Mouse (Mus musculus) spleen, postnatal 36 days (tissue): ENCODE data around the gene Mst1.
A peak's percentile ranks its signal among the peaks of the same experiment; 100 is the strongest.

Experiments
- DNase-seq, 2 experiments: peaks; one replicate each; pipeline ENCODE4 v3.0.0; 2022; ENCODE audit warnings: low spot score in 2 of 2, mixed read lengths in 1 of 2

Mst1 gene

GRCm38 (mm10) chr9:108095518-108095917 lies 15.3 kb downstream of the Mst1 start:
- DNase-seq = peak; percentile 55 to 65

DNA sequence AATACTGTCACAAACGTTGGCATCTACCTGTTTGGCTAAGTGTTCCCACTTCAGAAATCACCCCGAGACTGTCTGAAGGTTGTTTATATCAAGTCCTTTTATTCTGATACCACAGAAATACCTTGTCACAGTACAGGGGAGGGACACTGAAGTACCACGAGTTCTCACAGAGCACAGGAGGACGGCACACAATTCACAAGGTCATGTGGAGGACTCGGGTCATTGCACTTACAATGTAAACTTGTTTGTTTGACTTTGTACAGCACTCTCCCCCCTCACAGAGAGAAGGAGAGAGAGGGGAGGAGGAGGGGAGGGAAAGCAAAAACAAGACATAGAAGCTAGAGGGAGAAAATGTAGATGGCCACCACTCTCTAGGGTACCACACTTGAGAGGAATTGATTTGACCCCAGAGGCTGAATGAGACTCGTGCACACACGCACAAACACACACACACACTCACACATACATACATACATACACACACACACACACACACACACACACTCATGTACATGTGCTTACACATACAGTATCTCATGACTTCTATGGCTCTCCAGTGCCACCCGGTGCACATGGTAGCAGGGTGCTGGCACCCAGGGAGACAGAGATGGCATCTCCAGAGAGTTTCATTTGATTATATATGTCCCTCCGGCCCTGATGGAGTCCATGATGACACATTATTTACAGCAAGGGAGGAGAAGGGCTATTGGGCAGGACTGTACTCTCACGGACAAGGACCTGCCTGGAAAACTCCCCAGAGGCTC lies 15.9 kb downstream of the Mst1 start:
- no peak for DNase-seq

- DNase-seq = no peak
Observed at GRCm38 (mm10) chr9:108099619-108100018, 19.4 kb downstream of the Mst1 start.

GRCm38 (mm10) chr9:108104766-108105548 lies 24.7 kb downstream of the Mst1 start:
- DNase-seq = no peak

DNA sequence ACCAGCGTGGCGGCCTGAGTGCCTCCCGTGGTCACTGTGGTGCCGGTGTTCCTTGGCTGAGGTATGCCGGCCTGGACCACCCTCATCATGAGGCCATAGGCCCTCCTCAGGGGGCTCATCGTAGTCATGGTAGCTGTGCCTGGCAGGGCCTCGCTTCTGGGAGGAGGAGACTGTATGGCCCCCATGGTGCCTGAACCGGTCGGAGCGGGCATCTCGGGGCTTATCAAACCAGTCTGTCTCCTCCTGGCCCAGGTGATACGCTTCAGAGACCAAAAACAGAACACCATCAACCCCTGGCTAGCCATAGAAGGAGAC lies 25.3 kb downstream of the Mst1 start:
- no peak for DNase-seq

DNA sequence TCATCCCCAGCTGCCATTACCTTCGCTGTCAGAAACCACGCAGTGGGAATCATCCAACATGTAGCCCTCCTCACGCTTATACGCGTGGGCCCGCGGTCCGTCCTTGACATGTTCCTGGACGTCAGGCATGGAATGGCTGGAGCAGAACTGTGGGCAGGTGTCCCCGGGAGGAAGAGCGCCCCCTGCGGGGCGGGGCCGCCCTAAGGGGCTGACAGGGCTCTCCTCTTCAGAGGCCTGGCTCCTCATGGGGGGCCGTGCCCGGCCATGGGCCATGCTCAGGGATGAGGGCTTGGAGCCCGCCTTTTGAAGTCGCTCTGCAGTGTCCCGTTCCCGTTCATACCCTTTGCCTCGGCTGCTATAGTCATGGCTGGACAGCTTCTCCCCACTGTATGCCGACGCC lies 25.9 kb downstream of the Mst1 start:
- no peak for DNase-seq

- DNase-seq = no peak
Observed at GRCm38 (mm10) chr9:108107867-108108266, 27.6 kb downstream of the Mst1 start.

DNA sequence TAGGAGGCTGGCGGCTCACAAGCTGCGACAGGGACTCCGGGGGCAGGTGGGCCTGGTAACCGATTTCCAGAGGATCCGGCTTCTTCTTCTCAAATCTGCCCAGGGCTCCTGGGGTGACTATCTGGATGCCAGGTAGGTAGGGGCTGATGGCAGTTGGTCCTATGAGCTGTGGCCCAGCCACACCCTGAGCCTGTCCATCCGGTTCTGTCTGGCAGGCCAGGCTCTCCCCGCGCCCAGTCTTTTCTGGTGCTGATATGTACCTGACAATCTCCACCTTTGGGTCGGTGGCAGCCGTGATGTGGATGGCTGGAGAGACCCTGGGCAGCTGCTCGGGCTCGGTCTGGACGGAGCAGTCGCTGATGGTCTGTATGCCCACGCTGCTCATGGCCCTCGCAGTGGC lies 29.9 kb downstream of the Mst1 start:
- DNase-seq = no peak

DNA sequence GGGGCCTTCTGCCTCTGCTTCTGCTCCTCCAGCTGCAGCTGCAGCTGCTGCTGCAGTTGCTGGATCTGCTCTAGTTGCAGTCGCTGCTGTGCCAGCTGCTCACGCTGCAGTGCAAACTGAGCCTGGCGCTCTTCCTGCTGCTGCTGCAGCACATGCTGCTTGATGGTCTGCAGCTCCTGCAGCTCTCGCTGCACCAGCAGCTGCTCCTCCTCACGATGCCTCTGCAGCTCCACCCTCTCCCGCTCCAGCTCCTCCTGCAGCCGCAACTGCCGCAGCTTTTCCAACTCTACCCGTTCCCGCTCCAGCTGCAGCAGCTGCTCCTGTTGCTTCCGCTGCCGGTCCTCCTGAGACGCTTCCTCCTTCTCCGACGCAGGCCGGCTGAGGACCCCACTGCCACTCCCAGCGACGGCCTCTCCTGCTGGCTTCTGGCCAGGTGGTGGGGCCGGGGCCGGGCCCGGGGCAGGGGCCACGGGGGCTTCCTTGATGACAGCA lies 30.9 kb downstream of the Mst1 start:
- no peak for DNase-seq

- no peak for DNase-seq
Observed at GRCm38 (mm10) chr9:108111593-108112121, 31.4 kb downstream of the Mst1 start.

- DNase-seq = no peak
Observed at GRCm38 (mm10) chr9:108112719-108113340, 32.6 kb downstream of the Mst1 start.

GRCm38 (mm10) chr9:108115290-108116077 lies 35.2 kb downstream of the Mst1 start:
- no peak for DNase-seq

DNA sequence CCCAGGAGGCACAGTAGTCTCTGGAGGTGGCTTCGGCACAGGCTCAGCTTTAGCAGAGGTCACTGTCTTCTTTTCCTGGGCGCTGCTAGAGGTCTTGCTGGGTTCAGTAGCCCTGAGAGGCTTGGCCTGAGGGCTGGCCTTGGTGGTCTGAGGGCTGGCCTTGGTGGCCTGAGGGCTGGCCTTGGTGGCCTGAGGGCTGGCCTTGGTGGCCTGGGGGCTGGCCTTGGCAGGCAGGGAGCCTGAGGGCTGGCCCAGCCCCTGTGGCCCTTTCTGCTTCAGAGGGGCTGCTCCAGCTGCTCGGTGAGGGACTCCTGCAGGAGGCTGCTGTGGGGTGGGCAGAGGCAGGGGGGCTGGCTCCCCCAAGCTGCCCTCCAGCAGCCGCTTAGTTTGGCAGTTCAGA lies 36.9 kb downstream of the Mst1 start:
- no peak for DNase-seq

DNA sequence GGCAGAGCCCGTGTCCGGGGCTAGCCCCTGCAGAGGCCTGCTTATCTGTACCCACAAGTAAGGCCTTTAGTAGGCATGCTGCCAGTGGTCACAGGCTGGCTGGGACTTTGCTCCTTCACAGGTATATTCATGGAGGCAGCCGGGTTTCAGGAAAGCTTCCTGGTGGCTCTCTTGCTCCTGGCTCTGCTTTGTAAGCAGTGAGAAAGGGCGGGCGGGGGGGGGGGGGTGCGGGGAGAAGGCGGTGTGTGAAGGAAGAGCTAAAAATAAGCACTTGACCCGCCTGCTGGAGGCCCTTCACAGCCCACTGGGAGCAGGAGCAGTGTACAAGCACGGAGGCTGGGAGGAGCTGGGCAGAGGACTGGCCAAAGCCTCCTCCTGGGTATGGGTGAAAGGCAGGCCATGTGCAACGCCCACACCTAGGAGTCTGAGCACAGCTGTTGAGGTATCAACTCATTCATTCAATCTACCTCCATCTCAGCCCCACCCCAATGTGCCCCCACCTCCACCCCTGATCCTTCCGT lies 39.7 kb downstream of the Mst1 start:
- no peak for DNase-seq

DNA sequence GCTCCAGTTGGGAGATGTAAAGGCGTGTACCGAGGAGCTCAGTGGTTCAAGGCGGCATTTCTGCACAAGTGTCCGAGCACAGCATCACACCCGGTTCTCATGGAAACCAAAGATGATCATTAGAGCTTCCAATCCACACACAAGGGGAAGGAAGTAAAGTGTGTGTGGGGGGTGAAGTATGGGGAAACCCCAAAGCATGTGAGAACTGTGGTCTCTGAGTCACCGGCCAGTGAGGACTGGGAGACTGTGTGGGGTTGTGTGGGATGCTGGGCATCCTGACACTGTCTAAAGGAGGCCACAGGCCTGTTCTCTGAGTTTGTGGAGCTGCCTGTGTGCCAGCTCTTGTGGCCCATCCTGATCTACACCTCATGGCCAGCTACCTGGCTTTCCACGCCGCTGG lies 40.4 kb downstream of the Mst1 start:
- DNase-seq = peak in 1 of 2 experiments; percentile 47

DNA sequence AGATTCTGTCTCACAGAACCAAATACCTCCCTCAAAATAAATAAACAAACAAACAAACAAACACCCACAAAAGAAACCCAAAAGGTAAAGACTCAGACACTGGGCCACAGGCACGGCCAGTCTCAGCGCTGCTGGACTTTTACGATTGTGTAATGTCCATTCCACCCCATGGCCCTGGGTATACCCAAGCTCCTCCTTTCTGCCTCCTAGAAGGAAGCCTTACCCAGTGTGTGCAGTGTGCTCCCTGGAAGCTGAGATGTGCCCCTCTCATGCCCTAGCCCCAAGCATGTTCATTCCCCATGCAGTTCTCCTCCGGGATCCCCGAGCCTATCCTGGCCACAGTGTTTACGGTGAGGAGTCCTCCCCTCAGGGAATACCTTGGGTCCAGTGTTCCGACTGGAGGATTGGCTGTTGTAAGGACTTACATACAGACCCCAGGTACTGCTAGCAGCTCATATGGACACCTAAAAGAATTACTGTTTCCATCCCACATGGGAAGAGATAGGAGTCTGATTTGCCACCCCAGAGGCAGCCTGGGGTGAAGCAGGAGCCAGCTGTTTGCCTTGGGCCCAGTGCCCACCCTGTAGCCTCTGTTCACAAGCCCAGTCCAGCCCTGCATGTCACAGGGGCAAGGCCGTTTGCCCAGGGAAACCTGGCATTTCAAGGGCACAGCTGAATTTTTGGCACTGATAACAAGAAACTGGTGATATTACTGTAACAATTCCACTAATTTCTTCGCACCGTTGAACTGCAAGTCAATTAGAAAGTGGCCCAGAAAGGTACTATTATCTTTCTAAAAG lies 41.1 kb downstream of the Mst1 start:
- DNase-seq = no peak

GRCm38 (mm10) chr9:108123916-108124315 lies 43.7 kb downstream of the Mst1 start:
- no peak for DNase-seq

DNA sequence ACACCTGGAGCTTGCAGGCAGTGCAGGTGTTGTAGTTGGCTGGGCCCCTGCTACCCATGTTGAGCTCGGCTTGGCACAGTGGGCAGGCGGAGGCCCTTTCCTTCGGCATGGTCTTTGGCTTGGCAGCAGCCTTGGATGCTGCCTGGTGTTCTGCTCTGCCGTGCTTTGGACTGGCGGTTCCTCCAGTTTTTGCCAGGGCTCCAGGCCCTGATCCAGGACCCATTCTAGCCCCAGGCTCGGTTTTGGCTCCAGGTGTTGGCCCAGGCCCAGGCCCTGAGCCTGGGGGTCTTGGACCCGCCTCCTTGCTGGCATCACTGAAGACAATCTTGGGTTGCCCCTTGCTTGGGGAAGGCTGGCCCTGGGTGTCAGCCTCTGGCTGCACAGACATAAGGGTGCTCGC lies 45.5 kb downstream of the Mst1 start:
- DNase-seq = no peak

GRCm38 (mm10) chr9:108126436-108127180 lies 46.4 kb downstream of the Mst1 start:
- DNase-seq = no peak

- DNase-seq = no peak
Observed at GRCm38 (mm10) chr9:108128248-108128647, 48.0 kb downstream of the Mst1 start.
